Mouse (Mus musculus) cortical plate, adult 2 months (tissue): ENCODE results near the gene Pip4k2b.

Experiments used
- CTCF ChIP-seq: fragments of 200-500 bp; IDR thresholded peaks from 2 replicates; pipeline ENCODE4 v1.5.1; 2011; ENCODE audit warnings: mild to moderate bottlenecking, control low read depth, low read length; ENCODE audit not compliant: insufficient read depth; ENCODE audit errors: extremely low read depth
- POLR2A ChIP-seq: fragments of 200-500 bp; IDR thresholded peaks from 2 replicates; pipeline ENCODE4 v1.6.1; 2011; ENCODE audit warnings: mild to moderate bottlenecking, low read length, control low read depth; ENCODE audit not compliant: insufficient read depth; ENCODE audit errors: extremely low read depth

DNA sequence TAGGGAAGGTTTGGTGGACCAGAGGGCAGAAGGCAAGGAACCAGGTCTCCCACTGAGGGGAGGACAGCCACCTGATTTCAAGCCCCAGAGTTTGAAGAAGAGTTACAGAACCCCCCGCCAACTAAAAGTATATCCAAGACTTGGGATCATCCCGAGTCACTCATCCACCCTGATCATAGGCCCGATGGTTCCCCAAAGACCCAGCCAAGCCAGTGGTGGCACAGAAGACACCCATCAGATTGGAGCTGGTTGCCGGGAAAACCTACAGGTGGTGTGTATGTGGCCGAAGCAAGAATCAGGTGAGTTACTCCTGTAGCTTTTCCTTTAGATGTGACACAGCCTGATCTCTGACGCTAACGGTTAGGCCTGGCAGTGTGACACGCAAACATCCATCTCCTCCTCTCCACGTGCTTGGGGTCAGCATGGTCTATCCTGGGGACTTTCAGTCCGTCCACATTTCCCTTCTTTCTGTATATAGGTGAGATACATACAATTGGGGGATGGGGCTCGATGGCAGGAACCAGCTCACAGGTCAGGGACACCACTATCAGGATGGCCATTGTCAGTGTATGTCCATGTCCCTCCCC is 58.1 kb downstream of the Pip4k2b start:
- TF ChIP-seq CTCF (no peak), POLR2A (no peak)
